Mouse (Mus musculus): ENCODE measurements around the gene Erlin1. TPM values are rescaled to one million over a fixed set of nuclear protein-coding genes. Genes with fewer than 3 reads are reported as not detected.

Erlin1 gene
- polyA plus RNA-seq, 1 experiment from 2014 or later: 17.8 TPM

DNA sequence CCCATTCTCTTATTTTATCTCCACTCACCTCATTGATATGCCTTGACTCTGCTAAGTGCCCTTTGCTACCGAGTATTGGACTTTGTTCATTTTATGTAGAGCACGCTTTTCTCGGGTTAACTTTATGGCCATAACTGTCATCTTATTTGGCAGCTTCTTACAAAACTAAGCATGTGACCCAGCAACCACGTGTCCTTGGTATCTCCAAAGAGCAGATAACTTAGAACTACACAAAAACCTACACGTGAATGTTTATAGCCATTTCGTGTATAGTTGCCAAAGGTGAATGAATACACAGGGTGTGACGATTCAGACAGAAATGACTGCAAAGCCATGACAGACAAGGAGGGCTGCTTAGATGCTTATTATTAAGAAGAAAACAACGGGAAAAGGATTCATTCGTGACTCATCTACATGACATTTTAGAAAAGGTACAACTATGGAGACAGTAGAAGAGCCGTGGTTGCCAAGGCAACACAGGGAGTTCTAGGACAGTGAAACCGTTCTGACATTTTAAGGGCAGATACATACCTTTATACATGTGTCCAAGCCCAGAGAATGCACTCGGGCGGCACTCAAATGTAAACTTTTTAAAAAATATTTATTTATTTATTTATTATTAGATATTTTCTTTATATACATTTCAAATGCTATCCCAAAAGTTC, 44.5 kb downstream of the Erlin1 start:
- 65% methylated on average over 13 of the region's 13 CpGs for WGBS (ENCODE audit: insufficient replicate concordance)

DNA sequence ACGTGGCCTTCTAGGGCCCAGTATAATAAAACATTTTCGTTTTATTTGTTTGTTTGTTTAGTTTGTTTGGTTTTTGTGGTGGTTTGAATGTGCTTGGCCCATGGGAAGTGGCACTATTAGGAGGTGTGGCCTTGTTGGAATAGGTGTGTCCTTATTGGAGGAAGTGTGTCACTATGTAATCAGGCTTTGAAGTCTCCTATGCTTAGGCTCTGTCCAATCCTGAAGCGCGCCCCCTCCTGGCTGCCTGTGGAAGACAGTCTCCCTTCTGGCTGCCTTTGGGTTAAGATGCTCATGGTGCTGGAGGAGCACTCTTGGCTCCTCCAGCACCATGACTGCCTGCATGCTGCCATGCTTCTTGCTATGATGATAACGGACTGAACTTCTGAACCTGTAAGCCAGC, 46.5 kb downstream of the Erlin1 start:
- Histone ChIP-seq H3K36me3 (replicated peaks) (no peaks in the 10 kb centered on the region), H3K27ac (replicated peaks) (no peak overlapping the region), H3K27me3 (no peaks in the 10 kb centered on the region), H3K4me2 (no peak overlapping the region), H3K9me3 (replicated peaks) (no peaks in the 10 kb centered on the region), H3K9ac (no peak overlapping the region), H3K4me3 (replicated peaks) (no peak overlapping the region), H3K4me1 (replicated peaks) (no peaks in the 10 kb centered on the region)
- no peak for ATAC-seq (ENCODE audit: insufficient read depth)
- 51% methylated on average over 5 of the region's 5 CpGs for WGBS (ENCODE audit: insufficient replicate concordance)

More for the DNA sequence above, 44.5 kb downstream of the Erlin1 start:
- Histone ChIP-seq H3K4me3 (replicated peaks) (no peak overlapping the region), H3K4me2 (no peak overlapping the region), H3K27me3 (no peaks in the 10 kb centered on the region), H3K4me1 (replicated peaks) (no peaks in the 10 kb centered on the region), H3K9me3 (replicated peaks) (no peaks in the 10 kb centered on the region), H3K27ac (replicated peaks) (no peak overlapping the region), H3K36me3 (replicated peaks) (no peaks in the 10 kb centered on the region), H3K9ac (no peak overlapping the region)
- no peak for ATAC-seq (ENCODE audit: insufficient read depth)

DNA sequence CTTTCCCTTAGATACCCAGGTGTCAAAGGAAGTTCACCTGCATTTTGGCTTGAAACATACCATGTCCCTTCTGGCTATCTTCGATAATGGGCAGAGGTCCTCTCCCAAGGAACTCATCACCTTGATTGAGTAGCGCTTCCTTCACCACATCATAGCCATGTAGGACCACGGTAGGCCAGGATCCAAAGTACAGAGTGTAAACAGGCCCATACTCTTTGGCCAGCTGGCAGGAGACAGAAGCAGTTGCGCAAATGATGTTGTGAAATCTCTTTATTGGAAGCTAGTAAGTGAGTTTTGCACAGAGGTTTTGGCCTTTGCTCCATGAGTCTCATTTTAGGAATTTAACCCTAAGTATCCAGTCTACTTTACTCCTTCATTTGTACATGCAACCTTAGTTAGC, 48.1 kb downstream of the Erlin1 start:
- H3K9ac ChIP-seq: no peak overlapping the region
- H3K27ac ChIP-seq (replicated peaks): no peak overlapping the region
- no peaks in the 10 kb centered on the region for H3K9me3 ChIP-seq (replicated peaks)
- no peaks in the 10 kb centered on the region for H3K27me3 ChIP-seq
- no peak overlapping the region for H3K4me2 ChIP-seq
- H3K4me1 ChIP-seq (replicated peaks): no peaks in the 10 kb centered on the region
- H3K36me3 ChIP-seq (replicated peaks): no peaks in the 10 kb centered on the region
- H3K4me3 ChIP-seq (replicated peaks): no peak overlapping the region
- WGBS (ENCODE audit: insufficient replicate concordance): 58% methylated on average over 4 of the region's 4 CpGs
- ATAC-seq (ENCODE audit: insufficient read depth): peak; percentile 72

GRCm38 (mm10) chr19:44019739-44020138, 49.8 kb downstream of the Erlin1 start:
- Histone ChIP-seq H3K27ac (replicated peaks) (no peak overlapping the region), H3K4me1 (replicated peaks) (no peaks in the 10 kb centered on the region), H3K4me3 (replicated peaks) (no peak overlapping the region), H3K27me3 (no peaks in the 10 kb centered on the region), H3K9ac (no peak overlapping the region), H3K9me3 (replicated peaks) (no peaks in the 10 kb centered on the region), H3K36me3 (replicated peaks) (no peaks in the 10 kb centered on the region), H3K4me2 (no peak overlapping the region)
- no peak for ATAC-seq (ENCODE audit: insufficient read depth)
- WGBS (ENCODE audit: insufficient replicate concordance): 55% methylated on average over 7 of the region's 7 CpGs

GRCm38 (mm10) chr19:44013862-44014261, 55.7 kb downstream of the Erlin1 start:
- WGBS (ENCODE audit: insufficient replicate concordance): 44% methylated on average over 6 of the region's 6 CpGs
- no peaks in the 10 kb centered on the region for H3K9me3 ChIP-seq (replicated peaks)
- no peak for ATAC-seq (ENCODE audit: insufficient read depth)
- no peaks in the 10 kb centered on the region for H3K36me3 ChIP-seq (replicated peaks)
- H3K4me1 ChIP-seq (replicated peaks): no peaks in the 10 kb centered on the region
- no peak overlapping the region for H3K4me3 ChIP-seq (replicated peaks)
- H3K9ac ChIP-seq: no peak overlapping the region
- H3K27ac ChIP-seq (replicated peaks): no peak overlapping the region
- H3K4me2 ChIP-seq: no peak overlapping the region
- H3K27me3 ChIP-seq: no peaks in the 10 kb centered on the region

- Histone ChIP-seq H3K4me2 (peak overlapping the region; percentile 8; the same call in 1 of the 2 replicates), H3K4me1 (replicated peaks) (no peaks in the 10 kb centered on the region), H3K27ac (replicated peaks) (no peak overlapping the region), H3K9ac (no peak overlapping the region), H3K27me3 (no peaks in the 10 kb centered on the region), H3K9me3 (replicated peaks) (no peaks in the 10 kb centered on the region), H3K4me3 (replicated peaks) (no peak overlapping the region), H3K36me3 (replicated peaks) (no peaks in the 10 kb centered on the region)
- ATAC-seq (ENCODE audit: insufficient read depth): no peak
- WGBS (ENCODE audit: insufficient replicate concordance): 50% methylated on average over 15 of the region's 15 CpGs
Measured at GRCm38 (mm10) chr19:44008784-44009183, 60.8 kb downstream of the Erlin1 start.

- WGBS (ENCODE audit: insufficient replicate concordance): 65% methylated on average over 12 of the region's 12 CpGs
- Histone ChIP-seq H3K36me3 (replicated peaks) (no peaks in the 10 kb centered on the region), H3K4me3 (replicated peaks) (no peak overlapping the region), H3K27ac (replicated peaks) (no peak overlapping the region), H3K9ac (no peak overlapping the region), H3K4me2 (no peak overlapping the region), H3K9me3 (replicated peaks) (no peaks in the 10 kb centered on the region), H3K4me1 (replicated peaks) (no peaks in the 10 kb centered on the region), H3K27me3 (no peaks in the 10 kb centered on the region)
- no peak for ATAC-seq (ENCODE audit: insufficient read depth)
Measured at GRCm38 (mm10) chr19:44007186-44007585, 62.4 kb downstream of the Erlin1 start.

- no peaks in the 10 kb centered on the region for H3K27me3 ChIP-seq
- WGBS (ENCODE audit: insufficient replicate concordance): 63% methylated on average over 4 of the region's 4 CpGs
Measured at GRCm38 (mm10) chr19:44005025-44005424, 64.6 kb downstream of the Erlin1 start.

GRCm38 (mm10) chr19:44004261-44004660, 65.3 kb downstream of the Erlin1 start:
- H3K36me3 ChIP-seq (replicated peaks): no peaks in the 10 kb centered on the region
- H3K27me3 ChIP-seq: no peaks in the 10 kb centered on the region
- no peak overlapping the region for H3K9ac ChIP-seq
- H3K4me2 ChIP-seq: no peak overlapping the region
- ATAC-seq (ENCODE audit: insufficient read depth): no peak
- 73% methylated on average over 2 of the region's 2 CpGs for WGBS (ENCODE audit: insufficient replicate concordance)
- H3K9me3 ChIP-seq (replicated peaks): no peaks in the 10 kb centered on the region
- H3K4me1 ChIP-seq (replicated peaks): no peaks in the 10 kb centered on the region
- H3K4me3 ChIP-seq (replicated peaks): no peak overlapping the region
- no peak overlapping the region for H3K27ac ChIP-seq (replicated peaks)

More at GRCm38 (mm10) chr19:44005025-44005424, 64.6 kb downstream of the Erlin1 start:
- no peak for ATAC-seq (ENCODE audit: insufficient read depth)
- Histone ChIP-seq H3K9me3 (replicated peaks) (no peaks in the 10 kb centered on the region), H3K4me2 (no peak overlapping the region), H3K9ac (no peak overlapping the region), H3K36me3 (replicated peaks) (no peaks in the 10 kb centered on the region), H3K4me1 (replicated peaks) (no peaks in the 10 kb centered on the region), H3K27ac (replicated peaks) (no peak overlapping the region), H3K4me3 (replicated peaks) (no peak overlapping the region)

DNA sequence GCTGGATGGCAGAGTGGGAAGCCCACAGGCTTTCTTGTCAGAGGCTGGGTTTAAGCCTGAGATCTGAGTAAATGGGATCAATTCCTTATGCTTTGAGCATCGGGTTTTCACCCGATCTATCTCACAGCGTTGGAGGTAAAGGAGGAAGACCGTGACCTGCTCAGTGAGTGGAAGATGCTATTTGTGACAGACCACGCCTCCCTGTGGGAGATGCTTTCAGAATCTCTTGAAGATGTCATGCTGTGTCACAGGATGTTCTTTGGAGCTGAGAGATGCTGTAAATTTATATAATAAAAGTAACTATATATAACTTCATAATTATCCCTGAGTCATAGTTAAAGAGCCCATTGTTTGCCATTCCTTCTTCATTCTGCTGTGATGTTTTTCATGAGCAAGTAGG, 68.9 kb downstream of the Erlin1 start:
- no peak overlapping the region for H3K27ac ChIP-seq (replicated peaks)
- H3K4me3 ChIP-seq (replicated peaks): no peak overlapping the region
- no peak for ATAC-seq (ENCODE audit: insufficient read depth)
- no peaks in the 10 kb centered on the region for H3K4me1 ChIP-seq (replicated peaks)
- H3K9me3 ChIP-seq (replicated peaks): no peaks in the 10 kb centered on the region
- WGBS (ENCODE audit: insufficient replicate concordance): 63% methylated on average over 5 of the region's 5 CpGs
- no peak overlapping the region for H3K9ac ChIP-seq
- H3K36me3 ChIP-seq (replicated peaks): no peaks in the 10 kb centered on the region
- no peak overlapping the region for H3K4me2 ChIP-seq
- no peaks in the 10 kb centered on the region for H3K27me3 ChIP-seq

DNA sequence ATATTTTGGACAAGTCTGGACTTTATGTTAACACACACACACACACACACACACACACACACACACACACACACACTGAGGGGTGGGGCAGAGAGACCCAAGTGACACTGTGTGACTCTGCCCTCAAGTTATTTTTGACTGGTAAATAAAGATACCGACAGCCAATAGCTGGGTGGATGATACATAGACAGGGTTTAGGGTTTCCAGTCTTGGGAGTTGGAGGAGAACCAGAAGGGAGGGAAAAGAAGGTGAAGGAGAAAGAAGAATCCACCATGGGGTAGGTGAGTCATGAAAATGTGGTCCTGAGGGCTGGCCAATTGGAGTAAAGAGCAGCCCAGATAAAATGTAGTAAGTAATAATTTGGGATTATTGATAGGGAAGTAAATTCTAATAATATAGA, 69.5 kb downstream of the Erlin1 start:
- Histone ChIP-seq H3K4me3 (replicated peaks) (no peak overlapping the region), H3K4me1 (replicated peaks) (no peaks in the 10 kb centered on the region), H3K9me3 (replicated peaks) (no peaks in the 10 kb centered on the region), H3K9ac (no peak overlapping the region), H3K27me3 (no peaks in the 10 kb centered on the region), H3K36me3 (replicated peaks) (no peaks in the 10 kb centered on the region), H3K4me2 (no peak overlapping the region), H3K27ac (replicated peaks) (0 out of 2 replicates have a peak overlapping the region, but pooled peaks have one; percentile 38)
- no peak for ATAC-seq (ENCODE audit: insufficient read depth)
- 49% methylated on average over 1 of the region's 1 CpGs for WGBS (ENCODE audit: insufficient replicate concordance)
